Mouse (Mus musculus) kidney, embryonic 15.5 days (tissue): Measurements from ENCODE around the gene Atxn7l3. TPM values are rescaled to one million over a fixed set of nuclear protein-coding genes. Genes with fewer than 3 reads are reported as not detected.
"Not testable (repeated sequence)": the region's sequence is repeated elsewhere in the genome, so short reads cannot be mapped to it uniquely, and the experiment has no call there.

ENCODE experiments used
- ATAC-seq: fragments of 200-750 bp; cut with Nextera tagmentation; replicated peaks from 2 replicates; pipeline ENCODE4 v1.8.0; 2017; ENCODE audit warnings: moderate TSS enrichment; ENCODE audit not compliant: low FRiP score
- H3K27ac ChIP-seq: fragments of 300-500 bp; sonication (generic); 2 replicates; pipeline ENCODE4 v1.5.1; 2015; ENCODE audit warnings: mild to moderate bottlenecking, inconsistent platforms
- H3K27me3 ChIP-seq: fragments of 300-500 bp; sonication (generic); 2 replicates; pipeline ENCODE4 v1.6.1; 2015; ENCODE audit warnings: inconsistent platforms
- H3K36me3 ChIP-seq: fragments of 300-500 bp; sonication (generic); 2 replicates; pipeline ENCODE4 v1.6.1; 2015; ENCODE audit warnings: inconsistent platforms
- H3K4me1 ChIP-seq: fragments of 300-500 bp; sonication (generic); 2 replicates; pipeline ENCODE4 v1.6.1; 2015; ENCODE audit warnings: inconsistent platforms
- H3K4me2 ChIP-seq: fragments of 300-500 bp; sonication (generic); 2 replicates; pipeline ENCODE4 v1.6.1; 2015; ENCODE audit warnings: moderate library complexity, mild to moderate bottlenecking, inconsistent platforms
- H3K4me3 ChIP-seq: fragments of 300-500 bp; sonication (generic); replicated peaks from 2 replicates; pipeline ENCODE4 v1.5.1; 2015; ENCODE audit warnings: mild to moderate bottlenecking, inconsistent platforms
- H3K9ac ChIP-seq: fragments of 300-500 bp; sonication (generic); 2 replicates; pipeline ENCODE4 v1.6.1; 2015; ENCODE audit warnings: mild to moderate bottlenecking, inconsistent platforms
- H3K9me3 ChIP-seq: fragments of 300-500 bp; sonication (generic); replicated peaks from 2 replicates; pipeline ENCODE4 v1.6.1; 2016; ENCODE audit warnings: inconsistent platforms
- WGBS: fragments of 180-500 bp; shearing (Covaris S2); methylation state at CpG from one replicate; pipeline ENCODE4 v1.1.7; 2015; ENCODE audit warnings: mixed read lengths; 5-methylcytosine and 5-hydroxymethylcytosine counted together
- polyA plus RNA-seq: library from polyadenylated mRNA; unstranded; fragments of >200 nt; fragmentation: Nextera tagmentation; extraction: Ambion mirVana; gene quantifications from 2 replicates; pipeline ENCODE4 v1.2.1, GENCODE M21; 2015

The Atxn7l3 gene
- polyA plus RNA-seq, 1 experiment from 2014 or later: 14.0 TPM

DNA sequence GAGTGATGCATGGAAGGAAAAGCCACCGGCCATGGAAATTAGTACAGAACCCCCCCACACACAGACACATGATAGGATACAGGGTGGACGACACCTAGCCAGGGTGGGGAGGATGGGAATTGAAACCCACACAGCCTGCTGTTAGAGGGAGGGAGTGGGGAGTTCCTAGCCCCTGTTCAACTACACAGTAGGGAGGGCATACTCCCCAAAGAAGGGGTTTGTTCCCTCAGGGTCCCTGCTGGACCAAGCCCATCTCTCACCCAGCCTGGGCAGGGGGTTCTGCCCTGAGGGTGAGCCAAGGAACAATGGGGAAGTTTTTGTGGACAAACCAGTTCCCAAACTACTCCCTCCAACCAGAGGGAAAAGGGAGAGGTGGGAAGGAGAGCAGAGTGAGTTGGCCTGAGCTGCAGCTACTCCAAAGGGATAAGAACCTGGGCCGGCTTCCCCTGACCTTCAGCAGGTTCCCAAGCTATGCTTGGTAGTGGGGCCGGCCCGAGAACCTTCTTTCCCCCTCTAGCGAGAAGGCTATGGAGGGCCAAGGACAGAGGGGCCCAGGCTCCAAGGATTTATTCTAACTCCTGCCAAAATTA, 6.8 kb downstream of the Atxn7l3 start:
- no peak overlapping the region for H3K4me3 ChIP-seq
- no peaks in the 10 kb centered on the region for H3K27me3 ChIP-seq
- no peak overlapping the region for H3K9ac ChIP-seq
- 57% methylated on average over 6 of the region's 6 CpGs for WGBS
- no peaks in the 10 kb centered on the region for H3K9me3 ChIP-seq
- H3K36me3 ChIP-seq: peaks cover 79% of the 10 kb centered on the region
- H3K4me1 ChIP-seq: peaks cover 47% of the 10 kb centered on the region
- ATAC-seq: no peak
- H3K27ac ChIP-seq: peak overlapping the region; percentile 7; the same call in 1 of the 2 replicates
- no peak overlapping the region for H3K4me2 ChIP-seq

DNA sequence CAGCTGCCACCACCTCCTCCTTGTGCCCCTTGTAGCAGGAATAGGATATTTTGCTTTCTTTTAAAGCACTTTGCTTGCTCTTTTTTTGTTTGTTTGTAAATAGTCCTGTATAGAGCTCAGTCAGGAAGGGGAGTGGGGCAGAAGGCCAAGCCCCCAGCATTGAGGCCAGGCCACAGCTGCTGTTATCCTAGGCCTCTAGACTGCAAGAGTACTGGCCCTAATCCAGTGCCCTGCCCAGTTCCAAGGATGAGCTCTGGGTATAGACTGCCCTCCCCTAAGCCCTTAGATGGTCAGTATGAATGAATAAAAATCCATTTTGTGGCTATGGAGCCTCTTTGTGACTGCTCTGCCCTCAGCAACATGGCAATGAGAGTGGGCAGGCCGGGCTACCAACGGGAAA, 7.5 kb downstream of the Atxn7l3 start:
- 78% methylated on average over 2 of the region's 2 CpGs for WGBS

DNA sequence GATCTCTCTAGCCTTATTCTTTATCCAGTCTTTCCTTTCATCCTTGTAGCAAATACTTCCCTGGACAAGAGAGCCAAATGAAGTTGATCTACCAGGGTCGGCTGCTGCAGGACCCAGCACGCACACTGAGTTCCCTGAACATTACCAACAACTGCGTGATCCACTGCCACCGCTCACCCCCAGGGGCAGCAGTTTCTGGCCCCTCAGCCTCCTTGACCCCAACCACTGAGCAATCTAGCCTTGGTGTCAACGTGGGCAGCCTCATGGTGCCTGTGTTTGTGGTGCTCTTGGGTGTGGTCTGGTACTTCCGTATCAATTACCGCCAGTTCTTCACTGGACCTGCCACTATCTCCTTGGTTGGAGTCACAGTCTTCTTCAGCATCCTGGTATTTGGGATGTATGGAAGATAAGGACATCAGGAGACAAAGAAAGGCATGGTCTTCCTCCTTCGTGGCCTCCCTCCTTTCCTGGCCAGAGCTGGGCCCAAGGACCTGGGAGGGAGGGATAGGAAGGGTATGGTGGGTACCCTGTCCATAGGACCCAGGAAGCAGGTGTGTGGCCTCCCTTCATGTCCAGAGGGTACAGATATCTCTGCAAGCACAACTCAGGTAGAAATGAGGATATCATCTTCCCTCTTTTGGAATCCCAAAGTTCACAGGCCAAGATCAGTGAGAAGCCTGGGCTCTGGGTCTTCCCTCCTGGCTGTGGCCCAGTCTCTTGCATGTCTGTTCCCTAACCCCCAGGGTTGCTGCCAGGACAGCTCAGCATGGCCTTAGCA, 8.2 kb downstream of the Atxn7l3 start:
- no peak overlapping the region for H3K27ac ChIP-seq
- no peak overlapping the region for H3K4me3 ChIP-seq
- H3K4me2 ChIP-seq: no peak overlapping the region
- WGBS: 87% methylated on average over 8 of the region's 8 CpGs
- ATAC-seq: no peak
- no peaks in the 10 kb centered on the region for H3K9me3 ChIP-seq
- peaks cover 65% of the 10 kb centered on the region for H3K36me3 ChIP-seq
- peaks cover 42% of the 10 kb centered on the region for H3K4me1 ChIP-seq
- H3K9ac ChIP-seq: no peak overlapping the region
- H3K27me3 ChIP-seq: no peaks in the 10 kb centered on the region

More for the DNA sequence above, 7.5 kb downstream of the Atxn7l3 start:
- ATAC-seq: no peak
- Histone ChIP-seq H3K36me3 (peaks cover 72% of the 10 kb centered on the region), H3K9me3 (no peaks in the 10 kb centered on the region), H3K4me2 (no peak overlapping the region), H3K27me3 (no peaks in the 10 kb centered on the region), H3K9ac (no peak overlapping the region), H3K27ac (peak overlapping the region; percentile 23; the same call in 1 of the 2 replicates), H3K4me3 (no peak overlapping the region), H3K4me1 (peaks cover 43% of the 10 kb centered on the region)

DNA sequence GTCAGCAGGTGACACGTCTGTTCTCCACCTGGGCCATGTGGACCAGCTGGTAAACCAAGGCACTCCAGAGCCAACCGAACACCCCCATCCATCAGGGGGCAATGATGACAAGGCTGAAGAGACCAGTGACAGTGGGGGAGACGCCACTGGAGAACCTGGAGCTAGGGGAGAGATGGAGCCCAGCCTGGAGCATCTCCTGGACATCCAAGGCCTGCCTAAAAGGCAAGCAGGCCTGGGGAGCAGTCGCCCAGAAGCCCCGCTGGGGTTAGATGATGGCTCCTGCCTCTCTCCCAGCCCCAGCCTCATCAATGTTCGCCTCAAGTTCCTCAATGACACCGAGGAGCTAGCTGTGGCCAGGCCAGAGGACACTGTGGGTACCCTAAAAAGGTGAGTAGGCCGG, 8.9 kb downstream of the Atxn7l3 start:
- ATAC-seq: no peak
- Histone ChIP-seq H3K4me1 (peaks cover 42% of the 10 kb centered on the region), H3K9me3 (no peaks in the 10 kb centered on the region), H3K4me2 (no peak overlapping the region), H3K27me3 (no peaks in the 10 kb centered on the region), H3K27ac (no peak overlapping the region), H3K36me3 (peaks cover 57% of the 10 kb centered on the region), H3K9ac (no peak overlapping the region), H3K4me3 (no peak overlapping the region)
- WGBS: 85% methylated on average over 8 of the region's 8 CpGs

DNA sequence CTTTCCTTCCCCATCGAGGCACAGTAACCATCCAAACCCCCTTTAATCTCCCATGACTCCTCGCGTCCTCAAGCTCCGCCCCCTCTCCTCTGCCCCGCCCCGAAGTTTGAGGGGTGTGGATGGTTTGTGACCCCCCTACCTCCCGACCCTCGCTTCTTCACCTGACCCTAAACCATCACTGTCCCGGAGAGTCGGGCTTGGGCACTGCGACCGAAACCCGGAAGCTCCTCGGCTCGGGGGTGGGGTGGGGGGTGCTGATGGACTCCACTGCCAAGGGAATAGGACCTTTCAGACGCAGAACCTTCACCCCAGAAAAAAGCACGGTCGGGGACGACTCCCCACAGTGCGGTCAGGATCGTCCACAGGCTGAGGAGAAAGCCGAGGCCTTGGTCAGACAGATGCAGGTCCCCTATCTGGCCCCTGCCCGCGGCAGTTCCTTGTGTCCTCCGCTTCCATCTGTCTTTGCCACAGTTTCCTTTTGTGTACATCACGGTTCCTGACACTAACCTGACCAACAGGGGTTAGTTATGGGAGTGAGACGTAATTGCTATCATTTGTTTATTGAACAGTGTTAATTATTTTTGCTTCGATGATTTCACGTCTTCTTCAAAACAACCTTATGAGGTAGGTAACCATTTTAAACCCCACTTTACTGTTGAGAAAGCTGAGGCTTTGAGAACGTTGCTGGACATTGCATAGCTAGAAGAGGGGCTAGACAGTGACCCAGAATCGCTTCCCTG, 11.2 kb downstream of the Atxn7l3 start:
- Histone ChIP-seq H3K27me3 (no peaks in the 10 kb centered on the region), H3K4me2 (peak overlapping the region; percentile 76), H3K27ac (peak overlapping the region; percentile 90), H3K4me3 (peak overlapping the region; percentile 88), H3K9ac (peak overlapping the region; percentile 83), H3K36me3 (peaks cover 35% of the 10 kb centered on the region), H3K4me1 (peaks cover 34% of the 10 kb centered on the region), H3K9me3 (no peaks in the 10 kb centered on the region)
- peak; percentile 67; the same call in 1 of the 2 replicates for ATAC-seq
- 3% methylated on average over 31 of the region's 31 CpGs for WGBS

DNA sequence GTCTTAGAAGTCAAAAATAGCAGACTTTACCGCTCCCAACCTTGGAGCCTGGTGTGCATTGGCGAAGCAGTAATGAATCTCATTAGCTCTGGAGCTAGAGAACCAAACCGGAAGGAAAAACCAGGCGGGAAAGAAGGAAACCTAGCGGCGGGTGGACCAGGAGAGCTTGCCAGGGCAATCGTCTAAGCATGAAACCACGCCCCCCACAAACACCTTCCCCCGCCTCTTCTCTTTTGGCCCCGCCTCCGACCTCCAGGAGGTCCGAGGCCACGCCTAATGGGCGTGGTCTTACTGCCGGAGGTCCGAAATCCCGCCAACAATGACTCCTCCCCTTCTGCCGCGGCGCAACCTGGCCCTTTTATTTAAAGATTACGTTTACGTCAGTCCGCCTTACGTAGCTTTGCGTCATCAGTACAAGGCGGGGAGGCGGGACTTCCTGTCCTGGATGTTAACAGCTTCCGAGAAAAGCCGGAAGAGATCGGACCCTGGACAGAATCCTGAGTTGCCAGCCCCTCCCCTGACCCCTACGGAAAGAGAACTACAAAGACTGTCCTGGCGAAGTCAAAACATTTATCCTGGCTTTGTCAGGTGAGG, 11.8 kb downstream of the Atxn7l3 start, which contains the start of gene Tmub2:
Gene Tmub2 (plus strand): TSS at position 431 of the 594 bp plus-strand sequence.
- peak; percentile 91 for ATAC-seq
- no peaks in the 10 kb centered on the region for H3K9me3 ChIP-seq
- peak within 1 kb of the TSS; percentile 76 for H3K4me2 ChIP-seq
- peak within 1 kb of the TSS; percentile 88 for H3K4me3 ChIP-seq
- H3K36me3 ChIP-seq: peaks cover 29% of the 10 kb centered on the region
- WGBS: under 1% methylated on average over 32 of the region's 32 CpGs
- H3K27ac ChIP-seq: peak within 1 kb of the TSS; percentile 90
- peak within 1 kb of the TSS; percentile 83 for H3K9ac ChIP-seq
- H3K4me1 ChIP-seq: peaks cover 29% of the 10 kb centered on the region
- H3K27me3 ChIP-seq: no peaks in the 10 kb centered on the region

DNA sequence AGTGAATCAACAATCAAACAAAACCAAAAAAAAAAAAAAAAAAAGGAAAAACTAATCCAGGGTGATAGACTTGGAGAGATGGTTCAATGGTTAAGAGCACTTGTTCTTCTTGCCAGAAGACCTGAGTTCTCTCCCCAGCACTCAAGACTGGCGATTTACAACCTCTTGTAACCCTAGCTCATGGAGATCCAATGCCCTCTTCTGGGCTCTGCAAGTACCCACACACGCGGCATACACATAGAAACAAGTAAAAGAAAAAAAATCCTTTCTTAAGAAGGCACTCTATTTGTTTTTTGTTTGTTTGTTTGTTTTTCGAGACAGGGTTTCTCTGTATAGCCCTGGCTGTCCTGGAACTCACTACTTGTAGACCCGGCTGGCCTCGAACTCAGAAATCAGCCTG, 12.5 kb downstream of the Atxn7l3 start:
- no peak for ATAC-seq
- 88% methylated on average over 6 of the region's 6 CpGs for WGBS
- H3K9ac ChIP-seq: no peak overlapping the region
- peak overlapping the region; percentile 76 for H3K4me2 ChIP-seq
- H3K27ac ChIP-seq: peak overlapping the region; percentile 90
- peaks cover 24% of the 10 kb centered on the region for H3K4me1 ChIP-seq
- no peaks in the 10 kb centered on the region for H3K27me3 ChIP-seq
- H3K36me3 ChIP-seq: peaks cover 22% of the 10 kb centered on the region
- no peaks in the 10 kb centered on the region for H3K9me3 ChIP-seq
- H3K4me3 ChIP-seq: peak overlapping the region; percentile 88

DNA sequence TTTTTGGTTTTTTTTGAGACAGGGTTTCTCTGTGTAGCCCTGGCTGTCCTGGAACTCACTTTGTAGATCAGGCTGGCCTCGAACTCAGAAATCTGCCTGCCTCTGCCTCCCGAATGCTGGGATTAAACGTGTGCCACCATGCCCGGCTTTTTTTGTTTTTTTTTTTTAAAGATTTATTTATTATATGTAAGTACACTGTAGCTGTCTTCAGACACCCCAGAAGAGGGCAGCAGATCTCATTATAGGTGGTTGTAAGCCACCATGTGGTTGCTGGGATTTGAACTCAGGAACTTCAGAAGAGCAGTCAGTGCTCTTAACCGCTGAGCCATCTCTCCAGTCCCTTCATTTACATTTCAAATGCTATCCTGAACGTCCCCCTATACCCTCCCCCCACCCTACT, 16.2 kb downstream of the Atxn7l3 start:
- H3K4me1 ChIP-seq: peaks cover 20% of the 10 kb centered on the region

DNA sequence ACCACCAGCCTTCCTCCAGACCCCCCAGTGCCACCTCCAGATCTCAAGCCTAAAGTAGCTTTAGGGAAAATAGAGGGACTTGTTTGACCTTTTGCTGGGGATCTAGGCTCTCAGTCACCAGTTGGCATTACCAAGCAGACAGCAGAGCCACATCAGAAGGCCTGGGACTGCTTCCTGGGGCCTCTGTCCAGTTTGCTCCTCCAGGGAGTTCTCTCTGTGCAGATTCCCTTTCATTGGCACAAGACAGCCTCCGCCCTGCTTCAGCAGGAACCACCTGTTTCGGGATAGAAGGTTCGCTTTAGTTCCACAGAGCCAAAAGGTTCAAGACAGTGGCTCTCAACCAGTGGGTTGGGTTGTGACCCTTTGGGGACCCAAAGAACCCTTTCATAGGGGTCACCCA, 16.8 kb downstream of the Atxn7l3 start:
- Histone ChIP-seq H3K4me1 (peaks cover 20% of the 10 kb centered on the region), H3K4me2 (no peak overlapping the region), H3K4me3 (no peak overlapping the region), H3K27ac (no peak overlapping the region), H3K9me3 (no peaks in the 10 kb centered on the region), H3K9ac (no peak overlapping the region), H3K36me3 (no peaks in the 10 kb centered on the region), H3K27me3 (peaks cover 5% of the 10 kb centered on the region; the same call in 1 of the 2 replicates)
- no peak for ATAC-seq
- WGBS: over 99% methylated on average over 3 of the region's 3 CpGs

More for the DNA sequence above, 16.2 kb downstream of the Atxn7l3 start:
- not testable (repeated sequence) for H3K27me3 ChIP-seq, ATAC-seq, H3K4me2 ChIP-seq, H3K9ac ChIP-seq, H3K27ac ChIP-seq, H3K4me3 ChIP-seq, H3K9me3 ChIP-seq, H3K36me3 ChIP-seq
- WGBS: 75% methylated on average over 6 of the region's 6 CpGs

DNA sequence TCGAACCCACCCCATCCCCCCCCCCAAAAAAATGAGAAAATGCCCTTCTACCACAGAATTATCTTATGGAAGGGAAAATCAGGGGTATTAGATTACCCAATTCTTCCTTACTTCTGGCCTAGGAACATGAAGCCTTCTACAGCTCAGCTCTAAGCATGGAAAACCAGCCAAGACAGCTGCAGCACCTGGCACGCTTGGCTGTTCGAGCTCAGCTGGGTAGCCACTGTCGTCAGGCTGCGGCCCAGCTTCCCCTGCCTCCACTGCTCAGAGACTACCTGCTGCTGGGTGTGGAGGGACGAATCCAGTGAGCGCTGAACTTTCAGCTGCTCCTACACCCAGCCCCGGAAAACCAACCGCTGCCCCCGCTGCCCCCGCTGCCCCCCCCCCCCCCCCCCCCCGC, 18.7 kb downstream of the Atxn7l3 start:
- no peak for ATAC-seq
- no peak overlapping the region for H3K9ac ChIP-seq
- peaks cover 5% of the 10 kb centered on the region; the same call in 1 of the 2 replicates for H3K27me3 ChIP-seq
- no peaks in the 10 kb centered on the region for H3K36me3 ChIP-seq
- no peak overlapping the region for H3K27ac ChIP-seq
- no peak overlapping the region for H3K4me2 ChIP-seq
- no peaks in the 10 kb centered on the region for H3K9me3 ChIP-seq
- H3K4me1 ChIP-seq: peaks cover 16% of the 10 kb centered on the region
- 70% methylated on average over 9 of the region's 12 CpGs for WGBS
- H3K4me3 ChIP-seq: no peak overlapping the region

DNA sequence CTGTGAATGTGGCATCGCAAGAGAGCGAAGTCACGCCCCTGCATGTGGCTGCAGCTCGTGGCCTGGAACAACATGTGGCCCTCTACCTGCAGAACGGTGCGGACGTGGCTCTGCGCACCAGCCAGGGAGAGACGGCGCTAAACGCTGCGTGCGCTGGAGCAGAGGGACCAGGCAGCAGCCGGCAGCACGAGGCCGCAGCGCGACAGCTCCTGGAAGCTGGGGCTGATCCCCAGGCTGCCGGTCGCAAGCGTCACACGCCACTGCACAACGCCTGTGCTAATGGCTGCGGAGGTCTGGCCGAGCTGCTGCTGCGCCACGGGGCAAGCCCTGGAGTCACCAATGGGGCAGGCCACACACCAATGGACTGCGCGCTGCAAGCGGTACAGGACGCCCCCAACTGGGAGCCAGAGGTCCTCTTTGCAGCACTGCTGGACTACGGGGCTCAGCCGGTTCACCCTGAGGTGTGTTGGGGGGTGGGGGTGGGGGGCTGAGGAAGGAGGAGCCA, 20.0 kb downstream of the Atxn7l3 start:
- H3K4me2 ChIP-seq: peak overlapping the region; percentile 77
- peak overlapping the region; percentile 41; the same call in 1 of the 2 replicates for H3K27ac ChIP-seq
- H3K9ac ChIP-seq: peak overlapping the region; percentile 16; the same call in 1 of the 2 replicates
- no peaks in the 10 kb centered on the region for H3K9me3 ChIP-seq
- H3K36me3 ChIP-seq: no peaks in the 10 kb centered on the region
- H3K4me1 ChIP-seq: peaks cover 16% of the 10 kb centered on the region
- peak overlapping the region; percentile 39 for H3K4me3 ChIP-seq
- ATAC-seq: peak; percentile 93
- 2% methylated on average over 33 of the region's 33 CpGs for whole genome bisulfite sequencing
- peaks cover 5% of the 10 kb centered on the region; the same call in 1 of the 2 replicates for H3K27me3 ChIP-seq
